Mouse (Mus musculus): ENCODE results near the gene 1190005I06Rik.

DNA sequence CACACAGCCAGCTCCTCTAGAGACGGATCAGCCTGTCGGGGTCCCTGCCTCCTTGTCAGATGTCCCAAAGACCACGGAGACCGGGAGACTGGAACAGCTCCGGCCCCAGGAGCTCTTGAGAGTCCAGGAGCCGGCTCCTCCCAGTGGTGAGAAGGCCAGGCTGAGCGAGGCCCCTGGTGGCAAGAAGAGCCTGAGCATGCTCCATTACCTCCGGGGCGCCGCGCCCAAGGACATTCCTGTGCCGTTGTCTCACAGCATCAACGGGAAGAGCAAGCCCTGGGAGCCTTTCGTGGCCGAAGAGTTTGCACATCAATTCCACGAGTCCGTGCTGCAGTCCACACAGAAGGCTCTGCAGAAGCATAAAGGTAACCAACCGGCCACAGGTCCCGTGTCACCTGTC lies 72.5 kb downstream of the 1190005I06Rik start:
- no peak for TF ChIP-seq POLR2A (IDR thresholded peaks at IDR 0.05; ENCODE audit: insufficient read length, low read depth)
- TF ChIP-seq REST (IDR thresholded peaks at IDR 0.05; ENCODE audit: insufficient read depth, insufficient read length), result no peak
